Mouse (Mus musculus) erythroblast, embryonic 14.5 days (primary cell): ENCODE measurements around the gene Rapgefl1.

ENCODE experiments used
- GATA1 ChIP-seq: IDR thresholded peaks from 2 replicates; pipeline ENCODE4 v1.6.1; 2012; ENCODE audit warnings: low read length, inconsistent platforms, mixed read lengths
- TAL1 ChIP-seq: IDR thresholded peaks from 3 replicates; pipeline ENCODE4 v1.6.1; 2012; ENCODE audit warnings: low read length, inconsistent platforms, mixed read lengths

- TF ChIP-seq GATA1 (no peak), TAL1 (no peak)
Observed at GRCm38 (mm10) chr11:98794469-98795014, 42.0 kb upstream of the Rapgefl1 start.
